Mouse (Mus musculus): Measurements from ENCODE around the gene Irf7. TPM values are rescaled to one million over a fixed set of nuclear protein-coding genes. Genes with fewer than 3 reads are reported as not detected.
"Not testable (repeated sequence)": the region's sequence is repeated elsewhere in the genome, so short reads cannot be mapped to it uniquely, and the experiment has no call there.

Gene Irf7
- polyA plus RNA-seq, 1 experiment from 2014 or later, result 1.4 TPM

- ATAC-seq (ENCODE audit: low FRiP score) (no peak), DNase-seq (ENCODE audit: low spot score, missing footprints) (no peak)
- Histone ChIP-seq H3K4me1 (ENCODE audit: control insufficient read depth, insufficient read depth, low read length) (peaks cover 5% of the 10 kb centered on the region), H3K27me3 (ENCODE audit: control insufficient read depth, insufficient read depth, low read length) (no peaks in the 10 kb centered on the region), H3K27ac (ENCODE audit: low read depth, low read length) (no peak overlapping the region), H3K9ac (ENCODE audit: low read length) (no peak overlapping the region), H3K36me3 (ENCODE audit: control insufficient read depth, insufficient read depth, low read length) (peaks cover 36% of the 10 kb centered on the region), H3K4me2 (no peak overlapping the region), H3K4me3 (ENCODE audit: low read depth, low read length) (no peak overlapping the region), H3K9me3 (ENCODE audit: control insufficient read depth, low read length) (no peaks in the 10 kb centered on the region)
- WGBS, result 75% methylated on average over 11 of the region's 11 CpGs
Observed at GRCm38 (mm10) chr7:141264041-141264700, 2.1 kb downstream of the Irf7 start.

GRCm38 (mm10) chr7:141263640-141264039 lies 2.6 kb downstream of the Irf7 start:
- no peak for DNase-seq (ENCODE audit: low spot score, missing footprints)
- no peak overlapping the region for H3K9ac ChIP-seq (ENCODE audit: low read length)
- peaks cover 40% of the 10 kb centered on the region for H3K36me3 ChIP-seq (ENCODE audit: control insufficient read depth, insufficient read depth, low read length)
- H3K4me3 ChIP-seq (ENCODE audit: low read depth, low read length), result no peak overlapping the region
- no peaks in the 10 kb centered on the region for H3K9me3 ChIP-seq (ENCODE audit: control insufficient read depth, low read length)
- H3K4me2 ChIP-seq, result no peak overlapping the region
- no peak for ATAC-seq (ENCODE audit: low FRiP score)
- H3K4me1 ChIP-seq (ENCODE audit: control insufficient read depth, insufficient read depth, low read length), result peaks cover 5% of the 10 kb centered on the region
- 93% methylated on average over 13 of the region's 13 CpGs for WGBS
- no peak overlapping the region for H3K27ac ChIP-seq (ENCODE audit: low read depth, low read length)
- H3K27me3 ChIP-seq (ENCODE audit: control insufficient read depth, insufficient read depth, low read length), result no peaks in the 10 kb centered on the region

- H3K4me2 ChIP-seq, result no peak overlapping the region
- H3K27ac ChIP-seq (ENCODE audit: low read depth, low read length), result no peak overlapping the region
- ATAC-seq (ENCODE audit: low FRiP score) (no peak), DNase-seq (ENCODE audit: low spot score, missing footprints) (no peak)
- peaks cover 5% of the 10 kb centered on the region for H3K4me1 ChIP-seq (ENCODE audit: control insufficient read depth, insufficient read depth, low read length)
- H3K9ac ChIP-seq (ENCODE audit: low read length), result no peak overlapping the region
- no peak overlapping the region for H3K4me3 ChIP-seq (ENCODE audit: low read depth, low read length)
- 96% methylated on average over 3 of the region's 3 CpGs for WGBS
- H3K27me3 ChIP-seq (ENCODE audit: control insufficient read depth, insufficient read depth, low read length), result no peaks in the 10 kb centered on the region
- H3K9me3 ChIP-seq (ENCODE audit: control insufficient read depth, low read length), result no peaks in the 10 kb centered on the region
- H3K36me3 ChIP-seq (ENCODE audit: control insufficient read depth, insufficient read depth, low read length), result peaks cover 58% of the 10 kb centered on the region
Observed at GRCm38 (mm10) chr7:141261480-141261879, 4.8 kb downstream of the Irf7 start.

GRCm38 (mm10) chr7:141256159-141256558 lies 10.1 kb downstream of the Irf7 start:
- Histone ChIP-seq H3K9ac (ENCODE audit: low read length) (no peak overlapping the region), H3K27me3 (ENCODE audit: control insufficient read depth, insufficient read depth, low read length) (no peaks in the 10 kb centered on the region), H3K4me1 (ENCODE audit: control insufficient read depth, insufficient read depth, low read length) (no peaks in the 10 kb centered on the region), H3K27ac (ENCODE audit: low read depth, low read length) (no peak overlapping the region), H3K9me3 (ENCODE audit: control insufficient read depth, low read length) (no peaks in the 10 kb centered on the region), H3K4me3 (ENCODE audit: low read depth, low read length) (no peak overlapping the region), H3K36me3 (ENCODE audit: control insufficient read depth, insufficient read depth, low read length) (peaks cover 55% of the 10 kb centered on the region), H3K4me2 (no peak overlapping the region)
- 95% methylated on average over 10 of the region's 10 CpGs for WGBS
- DNase-seq (ENCODE audit: low spot score, missing footprints) (no peak), ATAC-seq (ENCODE audit: low FRiP score) (no peak)

- ATAC-seq (ENCODE audit: low FRiP score); H3K4me2 ChIP-seq; H3K9me3 ChIP-seq (ENCODE audit: control insufficient read depth, low read length); H3K4me3 ChIP-seq (ENCODE audit: low read depth, low read length); H3K27me3 ChIP-seq (ENCODE audit: control insufficient read depth, insufficient read depth, low read length); DNase-seq (ENCODE audit: low spot score, missing footprints); H3K4me1 ChIP-seq (ENCODE audit: control insufficient read depth, insufficient read depth, low read length); H3K27ac ChIP-seq (ENCODE audit: low read depth, low read length); H3K9ac ChIP-seq (ENCODE audit: low read length): not testable (repeated sequence)
- WGBS, result 92% methylated on average over 4 of the region's 4 CpGs
- peaks cover 28% of the 10 kb centered on the region for H3K36me3 ChIP-seq (ENCODE audit: control insufficient read depth, insufficient read depth, low read length)
Observed at GRCm38 (mm10) chr7:141250486-141250885, 15.8 kb downstream of the Irf7 start.

- Histone ChIP-seq H3K4me1 (ENCODE audit: control insufficient read depth, insufficient read depth, low read length) (peaks cover 11% of the 10 kb centered on the region), H3K27ac (ENCODE audit: low read depth, low read length) (no peak overlapping the region), H3K9ac (ENCODE audit: low read length) (no peak overlapping the region), H3K4me3 (ENCODE audit: low read depth, low read length) (no peak overlapping the region), H3K4me2 (no peak overlapping the region), H3K36me3 (ENCODE audit: control insufficient read depth, insufficient read depth, low read length) (peaks cover 21% of the 10 kb centered on the region), H3K27me3 (ENCODE audit: control insufficient read depth, insufficient read depth, low read length) (no peaks in the 10 kb centered on the region), H3K9me3 (ENCODE audit: control insufficient read depth, low read length) (no peaks in the 10 kb centered on the region)
- WGBS, result 89% methylated on average over 9 of the region's 10 CpGs
- DNase-seq (ENCODE audit: low spot score, missing footprints) (peak; percentile 26), ATAC-seq (ENCODE audit: low FRiP score) (no peak)
Observed at GRCm38 (mm10) chr7:141231551-141231950, 34.7 kb downstream of the Irf7 start.

GRCm38 (mm10) chr7:141231111-141231510 lies 35.2 kb downstream of the Irf7 start:
- DNase-seq (ENCODE audit: low spot score, missing footprints) (no peak), ATAC-seq (ENCODE audit: low FRiP score) (no peak)
- Histone ChIP-seq H3K4me2 (no peak overlapping the region), H3K27me3 (ENCODE audit: control insufficient read depth, insufficient read depth, low read length) (no peaks in the 10 kb centered on the region), H3K36me3 (ENCODE audit: control insufficient read depth, insufficient read depth, low read length) (peaks cover 21% of the 10 kb centered on the region), H3K27ac (ENCODE audit: low read depth, low read length) (no peak overlapping the region), H3K9ac (ENCODE audit: low read length) (no peak overlapping the region), H3K9me3 (ENCODE audit: control insufficient read depth, low read length) (no peaks in the 10 kb centered on the region), H3K4me3 (ENCODE audit: low read depth, low read length) (no peak overlapping the region), H3K4me1 (ENCODE audit: control insufficient read depth, insufficient read depth, low read length) (peaks cover 11% of the 10 kb centered on the region)
- WGBS, result 96% methylated on average over 3 of the region's 3 CpGs

- H3K4me2 ChIP-seq, result no peak overlapping the region
- peaks cover 11% of the 10 kb centered on the region for H3K4me1 ChIP-seq (ENCODE audit: control insufficient read depth, insufficient read depth, low read length)
- WGBS, result 95% methylated on average over 4 of the region's 4 CpGs
- ATAC-seq (ENCODE audit: low FRiP score) (no peak), DNase-seq (ENCODE audit: low spot score, missing footprints) (no peak)
- no peak overlapping the region for H3K9ac ChIP-seq (ENCODE audit: low read length)
- H3K36me3 ChIP-seq (ENCODE audit: control insufficient read depth, insufficient read depth, low read length), result peaks cover 21% of the 10 kb centered on the region
- H3K4me3 ChIP-seq (ENCODE audit: low read depth, low read length), result no peak overlapping the region
- no peaks in the 10 kb centered on the region for H3K9me3 ChIP-seq (ENCODE audit: control insufficient read depth, low read length)
- H3K27me3 ChIP-seq (ENCODE audit: control insufficient read depth, insufficient read depth, low read length), result no peaks in the 10 kb centered on the region
- H3K27ac ChIP-seq (ENCODE audit: low read depth, low read length), result no peak overlapping the region
Observed at GRCm38 (mm10) chr7:141230570-141230969, 35.7 kb downstream of the Irf7 start.

GRCm38 (mm10) chr7:141229702-141230101 lies 36.6 kb downstream of the Irf7 start:
- no peaks in the 10 kb centered on the region for H3K27me3 ChIP-seq (ENCODE audit: control insufficient read depth, insufficient read depth, low read length)
- peaks cover 16% of the 10 kb centered on the region; the same call in 1 of the 2 replicates for H3K36me3 ChIP-seq (ENCODE audit: control insufficient read depth, insufficient read depth, low read length)
- ATAC-seq (ENCODE audit: low FRiP score), result no peak
- H3K27ac ChIP-seq (ENCODE audit: low read depth, low read length), result no peak overlapping the region
- H3K4me1 ChIP-seq (ENCODE audit: control insufficient read depth, insufficient read depth, low read length), result peaks cover 11% of the 10 kb centered on the region
- peak overlapping the region; percentile 94 for H3K9ac ChIP-seq (ENCODE audit: low read length)
- peak overlapping the region; percentile 98 for H3K4me2 ChIP-seq
- 67% methylated on average over 6 of the region's 6 CpGs for WGBS
- no peaks in the 10 kb centered on the region for H3K9me3 ChIP-seq (ENCODE audit: control insufficient read depth, low read length)
- peak; percentile 47 for DNase-seq (ENCODE audit: low spot score, missing footprints)
- H3K4me3 ChIP-seq (ENCODE audit: low read depth, low read length), result peak overlapping the region; percentile 99
